Comparison of ENCODE assay signal across 8 mouse cellular contexts in genomic region chr8:95487800-95488697, GRCm38 (mm10). TPM values are rescaled to one million over a fixed set of nuclear protein-coding genes. Genes with fewer than 3 reads are reported as not detected.
DNase-seq lines count a peak whose midpoint lies in the region; ATAC-seq lines count a peak whose summit lies in the region.

No protein-coding gene starts in this region.

- peak; percentile 72 for ATAC-seq in lung, embryonic 16.5 days (ENCODE audit: low read depth)
- peak; percentile 10 for ATAC-seq in forebrain, embryonic 16.5 days
- peak; percentile 70 for ATAC-seq in midbrain, embryonic 15.5 days (replicated peaks)

- H3K9me3 ChIP-seq in lung, embryonic 16.5 days (ENCODE audit: control insufficient read depth, low read length), result no peaks in the 10 kb centered on the region
- H3K9me3 ChIP-seq in forebrain, embryonic 16.5 days (ENCODE audit: control insufficient read depth, low read length), result no peaks in the 10 kb centered on the region
- no peaks in the 10 kb centered on the region for H3K9me3 ChIP-seq in midbrain, embryonic 15.5 days

- peak overlapping the region; percentile 16 for H3K27ac ChIP-seq in lung, embryonic 16.5 days (ENCODE audit: low read length)
- no peak overlapping the region for H3K27ac ChIP-seq in forebrain, embryonic 16.5 days (ENCODE audit: low read length)
- H3K27ac ChIP-seq in midbrain, embryonic 15.5 days, result peak overlapping the region; percentile 72

- 0% methylated on average over 26 of the region's 95 CpGs for WGBS in lung, embryonic 16.5 days
- WGBS in forebrain, embryonic 16.5 days, result under 1% methylated on average over 41 of the region's 95 CpGs
- WGBS in midbrain, embryonic 15.5 days, result under 1% methylated on average over 38 of the region's 95 CpGs

- peaks cover 9% of the 10 kb centered on the region for H3K4me1 ChIP-seq in lung, embryonic 16.5 days (replicated peaks; ENCODE audit: control insufficient read depth, insufficient read depth, low read length)
- peaks cover 16% of the 10 kb centered on the region for H3K4me1 ChIP-seq in forebrain, embryonic 16.5 days (replicated peaks; ENCODE audit: control insufficient read depth, insufficient read depth, low read length)
- H3K4me1 ChIP-seq in midbrain, embryonic 15.5 days, result peaks cover 22% of the 10 kb centered on the region

- H3K9ac ChIP-seq in lung, embryonic 16.5 days (ENCODE audit: low read length), result peak overlapping the region; percentile 92
- peak overlapping the region; percentile 92 for H3K9ac ChIP-seq in forebrain, embryonic 16.5 days (replicated peaks; ENCODE audit: low read depth, low read length)
- peak overlapping the region; percentile 98 for H3K9ac ChIP-seq in midbrain, embryonic 15.5 days

- DNase-seq in lung, postnatal 36 days, result no peak
- peak; percentile 54 for DNase-seq in adrenal gland, postnatal 14 days
- peak; percentile 17 for DNase-seq in kidney, postnatal 14 days
- no peak for DNase-seq in layer of hippocampus, postnatal 36 days
- DNase-seq in ovary, postnatal 14 days (ENCODE audit: low spot score), result no peak

- peak overlapping the region; percentile 94 for H3K4me2 ChIP-seq in lung, embryonic 16.5 days (ENCODE audit: low read depth, low read length)
- H3K4me2 ChIP-seq in forebrain, embryonic 16.5 days (ENCODE audit: low read length), result peak overlapping the region; percentile 84
- peak overlapping the region; percentile 96 for H3K4me2 ChIP-seq in midbrain, embryonic 15.5 days

- H3K36me3 ChIP-seq in lung, embryonic 16.5 days (ENCODE audit: control insufficient read depth, insufficient read depth, low read length), result peaks cover 11% of the 10 kb centered on the region
- H3K36me3 ChIP-seq in forebrain, embryonic 16.5 days (ENCODE audit: control insufficient read depth, insufficient read depth), result peaks cover 6% of the 10 kb centered on the region
- H3K36me3 ChIP-seq in midbrain, embryonic 15.5 days (replicated peaks), result peaks cover 16% of the 10 kb centered on the region

- peak overlapping the region; percentile 91 for H3K4me3 ChIP-seq in lung, embryonic 16.5 days (ENCODE audit: low read length)
- peak overlapping the region; percentile 84 for H3K4me3 ChIP-seq in forebrain, embryonic 16.5 days (replicated peaks; ENCODE audit: low read length)
- H3K4me3 ChIP-seq in midbrain, embryonic 15.5 days, result peak overlapping the region; percentile 85

- no peaks in the 10 kb centered on the region for H3K27me3 ChIP-seq in lung, embryonic 16.5 days (ENCODE audit: control insufficient read depth, insufficient read depth, low read depth, low read length)
- H3K27me3 ChIP-seq in forebrain, embryonic 16.5 days (replicated peaks; ENCODE audit: control insufficient read depth, insufficient read depth, low read length), result no peaks in the 10 kb centered on the region
- no peaks in the 10 kb centered on the region for H3K27me3 ChIP-seq in midbrain, embryonic 15.5 days (replicated peaks)

RNA-seq across cellular contexts. Expression of gene Csnk2a2, which starts 1.8 kb away (rescaled TPM):
- 8.4 and 8.8 TPM in 2 replicates for polyA plus RNA-seq in lung, embryonic 16.5 days (2015; fragmentation: Nextera tagmentation; extraction: Ambion mirVana)
- 81.9 and 82.2 TPM in 2 replicates for total RNA-seq in adrenal gland, postnatal 14 days (2021)
- 10.3 and 11.0 TPM in 2 replicates for polyA plus RNA-seq in forebrain, embryonic 16.5 days (2015; fragmentation: Nextera tagmentation; extraction: Ambion mirVana)
- polyA plus RNA-seq in midbrain, embryonic 15.5 days (2015; fragmentation: Nextera tagmentation; extraction: Ambion mirVana), result 9.8 and 10.2 TPM in 2 replicates
- 10 to 100 TPM; 66.9 to 71.8 TPM for total RNA-seq in layer of hippocampus, postnatal 36 days (2021)

RNA-seq across cellular contexts. Expression of gene Ccdc113, which starts 45.8 kb away (rescaled TPM):
- 6.3 and 9.8 TPM in 2 replicates for polyA plus RNA-seq in lung, embryonic 16.5 days (2015; fragmentation: Nextera tagmentation; extraction: Ambion mirVana)
- 0.98 and 1.7 TPM in 2 replicates for total RNA-seq in adrenal gland, postnatal 14 days (2021)
- 1.3 and 1.5 TPM in 2 replicates for polyA plus RNA-seq in forebrain, embryonic 16.5 days (2015; fragmentation: Nextera tagmentation; extraction: Ambion mirVana)
- polyA plus RNA-seq in midbrain, embryonic 15.5 days (2015; fragmentation: Nextera tagmentation; extraction: Ambion mirVana), result 1.2 and 1.3 TPM in 2 replicates
- 1 to 10 TPM in 1 of 2 experiments, under 1 TPM in 1; 0.68 to 1.3 TPM for total RNA-seq in layer of hippocampus, postnatal 36 days (2021)

RNA-seq across cellular contexts. Expression of gene Cfap20, which starts 53.4 kb away (rescaled TPM):
- 149 and 156 TPM in 2 replicates for polyA plus RNA-seq in lung, embryonic 16.5 days (2015; fragmentation: Nextera tagmentation; extraction: Ambion mirVana)
- 46.8 and 47.4 TPM in 2 replicates for total RNA-seq in adrenal gland, postnatal 14 days (2021)
- polyA plus RNA-seq in forebrain, embryonic 16.5 days (2015; fragmentation: Nextera tagmentation; extraction: Ambion mirVana), result 139 and 141 TPM in 2 replicates
- 120 and 121 TPM in 2 replicates for polyA plus RNA-seq in midbrain, embryonic 15.5 days (2015; fragmentation: Nextera tagmentation; extraction: Ambion mirVana)
- total RNA-seq in layer of hippocampus, postnatal 36 days (2021), result 10 to 100 TPM; 55.4 to 63.9 TPM

Comparison
In these comparisons a context has a peak if more than half of its experiments do, and no peak if none do; other contexts are left out.
1. ATAC-seq: peak in every context shown above with its lines; median percentile 72 in lung, embryonic 16.5 days; 70 in midbrain, embryonic 15.5 days; 10 in forebrain, embryonic 16.5 days.
2. DNase-seq: peak in adrenal gland, postnatal 14 days (single experiment) and kidney, postnatal 14 days (single experiment); none in lung, postnatal 36 days (single experiment), layer of hippocampus, postnatal 36 days (0 of 2) and ovary, postnatal 14 days (single experiment).
3. Peak in every context shown above with its lines, with median percentiles within 50 percentile points of each other: H3K4me2 ChIP-seq, H3K4me3 ChIP-seq and H3K9ac ChIP-seq.